Mouse (Mus musculus) naive thymus-derived CD4-positive, alpha-beta T cell, adult 5 months (primary cell): ENCODE data around the gene Eepd1. TPM values are rescaled to one million over a fixed set of nuclear protein-coding genes. Genes with fewer than 3 reads are reported as not detected.

Experiments
- polyA plus RNA-seq: library from polyadenylated mRNA; unstranded; fragments of 100-300 nt; shearing (Covaris generic); gene quantifications from one replicate; pipeline ENCODE4 v1.2.1, GENCODE M21; 2017

The Eepd1 gene
- 1.1 TPM for polyA plus RNA-seq

GRCm38 (mm10) chr9:25481344-25482095, at the start of gene Eepd1:
Gene Eepd1 (plus strand): TSS chr9:25481547.

Other genes with a start within 250 kb of the Eepd1 start
- gene Sept7, start 229.1 kb upstream of the Eepd1 start, polyA plus RNA-seq: 253 TPM